Mouse (Mus musculus) right cerebral cortex, adult 2 months (tissue): ENCODE measurements at regions not wholly inside any gene's neighbourhood (a gene's known extent, or its start where the extent isn't known, plus 50 kb on each side); places are given as distances from the start of the nearest gene placed in this dataset.
A peak's percentile ranks its signal among the peaks of the same experiment; 100 is the strongest.

Source experiments
- DNase-seq, 2 experiments: peaks; one replicate each; pipeline ENCODE4 v3.0.0; 2021 to 2022; ENCODE audit warnings: low spot score in 2 of 2

GRCm38 (mm10) chr1:41810318-41810964 is 885.1 kb upstream of the Pou3f3 start:
- DNase-seq, result peak; percentile 73 to 84

- no peak for DNase-seq
Measured at GRCm38 (mm10) chr1:41811130-41811529, 884.4 kb upstream of the Pou3f3 start.

GRCm38 (mm10) chr1:41812071-41812470 is 883.5 kb upstream of the Pou3f3 start:
- no peak for DNase-seq

- DNase-seq, result no peak
Measured at GRCm38 (mm10) chr1:41814032-41815005, 881.2 kb upstream of the Pou3f3 start.

GRCm38 (mm10) chr1:41815021-41815420 is 880.5 kb upstream of the Pou3f3 start:
- no peak for DNase-seq

- DNase-seq, result no peak
Measured at GRCm38 (mm10) chr1:41822742-41823141, 872.8 kb upstream of the Pou3f3 start.

GRCm38 (mm10) chr1:41825223-41825622 is 870.3 kb upstream of the Pou3f3 start:
- no peak for DNase-seq

- DNase-seq, result no peak
Measured at GRCm38 (mm10) chr1:41831641-41832040, 863.9 kb upstream of the Pou3f3 start.
